Mouse (Mus musculus) NIH3T3 (cell line): ENCODE results near the gene Gphb5.
A peak's percentile ranks its signal among the peaks of the same experiment; 100 is the strongest.
"Not testable (repeated sequence)": the region's sequence is repeated elsewhere in the genome, so short reads cannot be mapped to it uniquely, and the experiment has no call there.

Source experiments
- DNase-seq: peaks from one replicate; pipeline ENCODE4 v3.0.0-alpha.2; 2012; ENCODE audit warnings: low read depth

Gene Gphb5

GRCm38 (mm10) chr12:75416681-75417080 is at the start of gene Gphb5:
Gene Gphb5 (minus strand): TSS chr12:75416781.
- DNase-seq: no peak

- no peak for DNase-seq
Measured at GRCm38 (mm10) chr12:75466206-75466605, 49.6 kb upstream of the Gphb5 start.

- DNase-seq: peak; percentile 84
Measured at GRCm38 (mm10) chr12:75464016-75464769, 47.6 kb upstream of the Gphb5 start.

GRCm38 (mm10) chr12:75460561-75460960 is 44.0 kb upstream of the Gphb5 start:
- DNase-seq: no peak

- DNase-seq: no peak
Measured at GRCm38 (mm10) chr12:75459656-75460055, 43.1 kb upstream of the Gphb5 start.

- DNase-seq: peak; percentile 27
Measured at GRCm38 (mm10) chr12:75453441-75453840, 36.9 kb upstream of the Gphb5 start.

GRCm38 (mm10) chr12:75453027-75453426 is 36.4 kb upstream of the Gphb5 start:
- peak; percentile 69 for DNase-seq

- DNase-seq: no peak
Measured at GRCm38 (mm10) chr12:75450592-75450991, 34.0 kb upstream of the Gphb5 start.

GRCm38 (mm10) chr12:75450011-75450410 is 33.4 kb upstream of the Gphb5 start:
- DNase-seq: no peak

GRCm38 (mm10) chr12:75449475-75449966 is 32.9 kb upstream of the Gphb5 start:
- peak; percentile 45 for DNase-seq

- no peak for DNase-seq
Measured at GRCm38 (mm10) chr12:75448921-75449320, 32.3 kb upstream of the Gphb5 start.

GRCm38 (mm10) chr12:75446245-75446644 is 29.7 kb upstream of the Gphb5 start:
- no peak for DNase-seq

- not testable (repeated sequence) for DNase-seq
Measured at GRCm38 (mm10) chr12:75432400-75432799, 15.8 kb upstream of the Gphb5 start.

GRCm38 (mm10) chr12:75429685-75430396 is 13.3 kb upstream of the Gphb5 start:
- DNase-seq: no peak

GRCm38 (mm10) chr12:75428719-75429118 is 12.1 kb upstream of the Gphb5 start:
- DNase-seq: no peak

GRCm38 (mm10) chr12:75425882-75426281 is 9.3 kb upstream of the Gphb5 start:
- DNase-seq: no peak

GRCm38 (mm10) chr12:75424817-75425216 is 8.2 kb upstream of the Gphb5 start:
- no peak for DNase-seq

- DNase-seq: peak; percentile 47
Measured at GRCm38 (mm10) chr12:75424359-75424758, 7.8 kb upstream of the Gphb5 start.

GRCm38 (mm10) chr12:75414991-75415390 is 1.6 kb downstream of the Gphb5 start:
- DNase-seq: no peak

- no peak for DNase-seq
Measured at GRCm38 (mm10) chr12:75412964-75413363, 3.6 kb downstream of the Gphb5 start.

GRCm38 (mm10) chr12:75397077-75397476 is 19.5 kb downstream of the Gphb5 start:
- no peak for DNase-seq

GRCm38 (mm10) chr12:75396616-75397015 is 20.0 kb downstream of the Gphb5 start:
- no peak for DNase-seq
